Mouse (Mus musculus) limb, embryonic 15.5 days (tissue): ENCODE results near the gene Atg10. TPM values are rescaled to one million over a fixed set of nuclear protein-coding genes. Genes with fewer than 3 reads are reported as not detected.

Experiments
- ATAC-seq: fragments of 200-750 bp; cut with Nextera tagmentation; 2 replicates; pipeline ENCODE4 v1.8.0; 2017; ENCODE audit warnings: low read depth, moderate TSS enrichment; ENCODE audit not compliant: insufficient number of reproducible peaks, low FRiP score, low TSS enrichment
- H3K27ac ChIP-seq: fragments of 300-500 bp; sonication (generic); 2 replicates; pipeline ENCODE4 v1.5.1; 2015; ENCODE audit warnings: moderate library complexity, mild to moderate bottlenecking, inconsistent platforms
- H3K27me3 ChIP-seq: fragments of 300-500 bp; sonication (generic); 2 replicates; pipeline ENCODE4 v1.6.1; 2015; ENCODE audit warnings: inconsistent platforms
- H3K36me3 ChIP-seq: fragments of 300-500 bp; sonication (generic); 2 replicates; pipeline ENCODE4 v1.6.1; 2015; ENCODE audit warnings: inconsistent platforms
- H3K4me1 ChIP-seq: fragments of 300-500 bp; sonication (generic); 2 replicates; pipeline ENCODE4 v1.6.1; 2015; ENCODE audit warnings: inconsistent platforms
- H3K4me2 ChIP-seq: fragments of 300-500 bp; sonication (generic); 2 replicates; pipeline ENCODE4 v1.6.1; 2015; ENCODE audit warnings: mild to moderate bottlenecking, inconsistent platforms
- H3K4me3 ChIP-seq: fragments of 300-500 bp; sonication (generic); 2 replicates; pipeline ENCODE4 v1.5.1; 2015; ENCODE audit warnings: mild to moderate bottlenecking, inconsistent platforms
- H3K9ac ChIP-seq: fragments of 300-500 bp; sonication (generic); 2 replicates; pipeline ENCODE4 v1.6.1; 2015; ENCODE audit warnings: inconsistent platforms
- H3K9me3 ChIP-seq: fragments of 300-500 bp; sonication (generic); 2 replicates; pipeline ENCODE4 v1.6.1; 2016; ENCODE audit warnings: inconsistent platforms
- WGBS: fragments of 180-500 bp; shearing (Covaris S2); methylation state at CpG from one replicate; pipeline ENCODE4 v1.1.7; 2015; 5-methylcytosine and 5-hydroxymethylcytosine counted together
- polyA plus RNA-seq: library from polyadenylated mRNA; unstranded; fragments of >200 nt; fragmentation: Nextera tagmentation; extraction: Ambion mirVana; gene quantifications from 2 replicates; pipeline ENCODE4 v1.2.1, GENCODE M21; 2015

Gene Atg10
- polyA plus RNA-seq, 1 experiment from 2014 or later, result 17.8 TPM

GRCm38 (mm10) chr13:90988226-90988625 lies 235.5 kb downstream of the Atg10 start:
- Histone ChIP-seq H3K9ac (no peak overlapping the region), H3K4me1 (no peaks in the 10 kb centered on the region), H3K4me3 (no peak overlapping the region), H3K27me3 (no peaks in the 10 kb centered on the region), H3K9me3 (no peaks in the 10 kb centered on the region), H3K27ac (no peak overlapping the region), H3K36me3 (no peaks in the 10 kb centered on the region), H3K4me2 (no peak overlapping the region)
- no peak for ATAC-seq
- 48% methylated on average over 3 of the region's 3 CpGs for WGBS

GRCm38 (mm10) chr13:90985417-90985816 lies 238.4 kb downstream of the Atg10 start:
- Histone ChIP-seq H3K4me2 (no peak overlapping the region), H3K27me3 (no peaks in the 10 kb centered on the region), H3K27ac (no peak overlapping the region), H3K36me3 (no peaks in the 10 kb centered on the region), H3K9ac (no peak overlapping the region), H3K4me1 (no peaks in the 10 kb centered on the region), H3K9me3 (no peaks in the 10 kb centered on the region), H3K4me3 (no peak overlapping the region)
- 74% methylated on average over 3 of the region's 3 CpGs for WGBS
- no peak for ATAC-seq

- no peaks in the 10 kb centered on the region for H3K4me1 ChIP-seq
- ATAC-seq, result no peak
- H3K4me2 ChIP-seq, result no peak overlapping the region
- no peaks in the 10 kb centered on the region for H3K9me3 ChIP-seq
- H3K9ac ChIP-seq, result no peak overlapping the region
- 54% methylated on average over 2 of the region's 2 CpGs for WGBS
- no peak overlapping the region for H3K4me3 ChIP-seq
- no peaks in the 10 kb centered on the region for H3K36me3 ChIP-seq
- H3K27ac ChIP-seq, result no peak overlapping the region
- H3K27me3 ChIP-seq, result no peaks in the 10 kb centered on the region
Measured at GRCm38 (mm10) chr13:90984073-90984472, 239.7 kb downstream of the Atg10 start.

GRCm38 (mm10) chr13:90981798-90982197 lies 242.0 kb downstream of the Atg10 start:
- Histone ChIP-seq H3K9ac (no peak overlapping the region), H3K4me1 (no peaks in the 10 kb centered on the region), H3K27ac (no peak overlapping the region), H3K9me3 (no peaks in the 10 kb centered on the region), H3K27me3 (no peaks in the 10 kb centered on the region), H3K36me3 (no peaks in the 10 kb centered on the region), H3K4me3 (no peak overlapping the region), H3K4me2 (no peak overlapping the region)
- 74% methylated on average over 1 of the region's 1 CpGs for WGBS
- no peak for ATAC-seq

- Histone ChIP-seq H3K9me3 (no peaks in the 10 kb centered on the region), H3K36me3 (no peaks in the 10 kb centered on the region), H3K4me1 (no peaks in the 10 kb centered on the region), H3K4me2 (no peak overlapping the region), H3K4me3 (no peak overlapping the region), H3K27ac (no peak overlapping the region), H3K27me3 (no peaks in the 10 kb centered on the region), H3K9ac (no peak overlapping the region)
- WGBS, result 88% methylated on average over 6 of the region's 6 CpGs
- ATAC-seq, result no peak
Measured at GRCm38 (mm10) chr13:90980878-90981674, 242.7 kb downstream of the Atg10 start.

GRCm38 (mm10) chr13:90977057-90977456 lies 246.7 kb downstream of the Atg10 start:
- no peak for ATAC-seq
- 90% methylated on average over 3 of the region's 3 CpGs for WGBS
- no peaks in the 10 kb centered on the region for H3K9me3 ChIP-seq
- no peaks in the 10 kb centered on the region for H3K4me1 ChIP-seq
- H3K4me3 ChIP-seq, result no peak overlapping the region
- no peaks in the 10 kb centered on the region for H3K36me3 ChIP-seq
- no peaks in the 10 kb centered on the region for H3K27me3 ChIP-seq
- no peak overlapping the region for H3K27ac ChIP-seq
- no peak overlapping the region for H3K4me2 ChIP-seq
- H3K9ac ChIP-seq, result no peak overlapping the region

GRCm38 (mm10) chr13:90973409-90973808 lies 250.4 kb downstream of the Atg10 start:
- 36% methylated on average over 7 of the region's 7 CpGs for WGBS
- no peak overlapping the region for H3K4me2 ChIP-seq
- H3K9me3 ChIP-seq, result no peaks in the 10 kb centered on the region
- no peak for ATAC-seq
- no peak overlapping the region for H3K4me3 ChIP-seq
- no peaks in the 10 kb centered on the region for H3K4me1 ChIP-seq
- no peak overlapping the region for H3K27ac ChIP-seq
- no peak overlapping the region for H3K9ac ChIP-seq
- H3K36me3 ChIP-seq, result no peaks in the 10 kb centered on the region
- H3K27me3 ChIP-seq, result no peaks in the 10 kb centered on the region

- 81% methylated on average over 10 of the region's 10 CpGs for WGBS
- no peak overlapping the region for H3K27ac ChIP-seq
- H3K36me3 ChIP-seq, result no peaks in the 10 kb centered on the region
- no peak overlapping the region for H3K4me3 ChIP-seq
- H3K9me3 ChIP-seq, result no peaks in the 10 kb centered on the region
- ATAC-seq, result no peak
- no peaks in the 10 kb centered on the region for H3K4me1 ChIP-seq
- H3K9ac ChIP-seq, result no peak overlapping the region
- H3K4me2 ChIP-seq, result no peak overlapping the region
- H3K27me3 ChIP-seq, result no peaks in the 10 kb centered on the region
Measured at GRCm38 (mm10) chr13:90970259-90971017, 253.3 kb downstream of the Atg10 start.

GRCm38 (mm10) chr13:90968940-90969339 lies 254.8 kb downstream of the Atg10 start:
- Histone ChIP-seq H3K4me3 (no peak overlapping the region), H3K9ac (no peak overlapping the region), H3K36me3 (no peaks in the 10 kb centered on the region), H3K4me1 (no peaks in the 10 kb centered on the region), H3K27me3 (no peaks in the 10 kb centered on the region), H3K4me2 (no peak overlapping the region), H3K27ac (no peak overlapping the region), H3K9me3 (no peaks in the 10 kb centered on the region)
- ATAC-seq, result no peak
- WGBS, result 66% methylated on average over 4 of the region's 4 CpGs

GRCm38 (mm10) chr13:90967422-90967821 lies 256.3 kb downstream of the Atg10 start:
- H3K36me3 ChIP-seq, result no peaks in the 10 kb centered on the region
- no peak overlapping the region for H3K27ac ChIP-seq
- H3K27me3 ChIP-seq, result no peaks in the 10 kb centered on the region
- WGBS, result 3% methylated on average over 4 of the region's 4 CpGs
- no peak overlapping the region for H3K4me3 ChIP-seq
- H3K4me2 ChIP-seq, result no peak overlapping the region
- ATAC-seq, result no peak
- H3K4me1 ChIP-seq, result no peaks in the 10 kb centered on the region
- H3K9me3 ChIP-seq, result no peaks in the 10 kb centered on the region
- no peak overlapping the region for H3K9ac ChIP-seq

GRCm38 (mm10) chr13:90965996-90966395 lies 257.8 kb downstream of the Atg10 start:
- Histone ChIP-seq H3K9ac (no peak overlapping the region), H3K36me3 (no peaks in the 10 kb centered on the region), H3K27me3 (no peaks in the 10 kb centered on the region), H3K4me3 (no peak overlapping the region), H3K4me2 (no peak overlapping the region), H3K27ac (no peak overlapping the region), H3K4me1 (no peaks in the 10 kb centered on the region), H3K9me3 (no peaks in the 10 kb centered on the region)
- ATAC-seq, result no peak
- 81% methylated on average over 8 of the region's 8 CpGs for WGBS

- Histone ChIP-seq H3K27ac (no peak overlapping the region), H3K4me1 (no peaks in the 10 kb centered on the region), H3K9me3 (no peaks in the 10 kb centered on the region), H3K4me2 (no peak overlapping the region), H3K9ac (no peak overlapping the region), H3K4me3 (no peak overlapping the region), H3K36me3 (no peaks in the 10 kb centered on the region), H3K27me3 (no peaks in the 10 kb centered on the region)
- ATAC-seq, result no peak
- WGBS, result 68% methylated on average over 4 of the region's 4 CpGs
Measured at GRCm38 (mm10) chr13:90964511-90964910, 259.3 kb downstream of the Atg10 start.
